Mouse (Mus musculus): Measurements from ENCODE around the gene Spop. TPM values are rescaled to one million over a fixed set of nuclear protein-coding genes. Genes with fewer than 3 reads are reported as not detected.

The Spop gene
- polyA plus RNA-seq, 1 experiment = 20.4 TPM

GRCm38 (mm10) chr11:95480662-95481061, 66.8 kb downstream of the Spop start:
- H3K4me3 ChIP-seq (replicated peaks) = no peak overlapping the region
- TF ChIP-seq GATA1 (IDR thresholded peaks at IDR 0.05; ENCODE audit: borderline replicate concordance, low read length) (no peak), FLI1 (IDR thresholded peaks at IDR 0.05; ENCODE audit: low read length) (no peak)
- peaks cover 16% of the 10 kb centered on the region for H3K4me1 ChIP-seq
- H3K9me3 ChIP-seq = no peaks in the 10 kb centered on the region
- no peaks in the 10 kb centered on the region for H3K27me3 ChIP-seq (replicated peaks)
- H3K36me3 ChIP-seq (replicated peaks; ENCODE audit: low read length) = peaks cover 91% of the 10 kb centered on the region

- Histone ChIP-seq H3K36me3 (replicated peaks; ENCODE audit: low read length) (peaks cover 98% of the 10 kb centered on the region), H3K27me3 (replicated peaks) (no peaks in the 10 kb centered on the region), H3K4me3 (replicated peaks) (no peak overlapping the region), H3K4me1 (no peaks in the 10 kb centered on the region), H3K9me3 (no peaks in the 10 kb centered on the region)
- TF ChIP-seq GATA1 (IDR thresholded peaks at IDR 0.05; ENCODE audit: borderline replicate concordance, low read length) (no peak), FLI1 (IDR thresholded peaks at IDR 0.05; ENCODE audit: low read length) (no peak)
Observed at GRCm38 (mm10) chr11:95485634-95486033, 71.8 kb downstream of the Spop start.

- H3K27me3 ChIP-seq (replicated peaks) = no peaks in the 10 kb centered on the region
- TF ChIP-seq GATA1 (IDR thresholded peaks at IDR 0.05; ENCODE audit: borderline replicate concordance, low read length) (no peak), FLI1 (IDR thresholded peaks at IDR 0.05; ENCODE audit: low read length) (no peak)
- H3K9me3 ChIP-seq = no peaks in the 10 kb centered on the region
- H3K36me3 ChIP-seq (replicated peaks; ENCODE audit: low read length) = peaks cover 99% of the 10 kb centered on the region
- H3K4me3 ChIP-seq (replicated peaks) = no peak overlapping the region
- H3K4me1 ChIP-seq = no peaks in the 10 kb centered on the region
Observed at GRCm38 (mm10) chr11:95487237-95487636, 73.4 kb downstream of the Spop start.

GRCm38 (mm10) chr11:95490104-95490503, 76.2 kb downstream of the Spop start:
- Histone ChIP-seq H3K27me3 (replicated peaks) (no peaks in the 10 kb centered on the region), H3K4me1 (no peaks in the 10 kb centered on the region), H3K9me3 (no peaks in the 10 kb centered on the region), H3K4me3 (replicated peaks) (no peak overlapping the region), H3K36me3 (replicated peaks; ENCODE audit: low read length) (peaks cover 99% of the 10 kb centered on the region)
- TF ChIP-seq GATA1 (IDR thresholded peaks at IDR 0.05; ENCODE audit: borderline replicate concordance, low read length) = no peak

GRCm38 (mm10) chr11:95492256-95492655, 78.4 kb downstream of the Spop start:
- Histone ChIP-seq H3K36me3 (replicated peaks; ENCODE audit: low read length) (peaks cover 97% of the 10 kb centered on the region), H3K4me1 (no peaks in the 10 kb centered on the region), H3K4me3 (replicated peaks) (no peak overlapping the region), H3K9me3 (no peaks in the 10 kb centered on the region), H3K27me3 (replicated peaks) (no peaks in the 10 kb centered on the region)
- TF ChIP-seq FLI1 (IDR thresholded peaks at IDR 0.05; ENCODE audit: low read length) (no peak), GATA1 (IDR thresholded peaks at IDR 0.05; ENCODE audit: borderline replicate concordance, low read length) (no peak)

GRCm38 (mm10) chr11:95493010-95493409, 79.1 kb downstream of the Spop start:
- Histone ChIP-seq H3K27me3 (replicated peaks) (no peaks in the 10 kb centered on the region), H3K4me3 (replicated peaks) (no peak overlapping the region), H3K4me1 (no peaks in the 10 kb centered on the region), H3K36me3 (replicated peaks; ENCODE audit: low read length) (peaks cover 97% of the 10 kb centered on the region), H3K9me3 (no peaks in the 10 kb centered on the region)
- TF ChIP-seq GATA1 (IDR thresholded peaks at IDR 0.05; ENCODE audit: borderline replicate concordance, low read length) (no peak), FLI1 (IDR thresholded peaks at IDR 0.05; ENCODE audit: low read length) (no peak)

GRCm38 (mm10) chr11:95493950-95494349, 80.1 kb downstream of the Spop start:
- Histone ChIP-seq H3K9me3 (no peaks in the 10 kb centered on the region), H3K36me3 (replicated peaks; ENCODE audit: low read length) (peaks cover 91% of the 10 kb centered on the region), H3K27me3 (replicated peaks) (no peaks in the 10 kb centered on the region), H3K4me1 (no peaks in the 10 kb centered on the region), H3K4me3 (replicated peaks) (no peak overlapping the region)
- TF ChIP-seq FLI1 (IDR thresholded peaks at IDR 0.05; ENCODE audit: low read length) (no peak), GATA1 (IDR thresholded peaks at IDR 0.05; ENCODE audit: borderline replicate concordance, low read length) (no peak)

- peaks cover 87% of the 10 kb centered on the region for H3K36me3 ChIP-seq (replicated peaks; ENCODE audit: low read length)
- TF ChIP-seq GATA1 (IDR thresholded peaks at IDR 0.05; ENCODE audit: borderline replicate concordance, low read length) = no peak
- TF ChIP-seq FLI1 (IDR thresholded peaks at IDR 0.05; ENCODE audit: low read length) = no peak
- H3K9me3 ChIP-seq = no peaks in the 10 kb centered on the region
- H3K4me3 ChIP-seq (replicated peaks) = no peak overlapping the region
- no peaks in the 10 kb centered on the region for H3K4me1 ChIP-seq
- H3K27me3 ChIP-seq (replicated peaks) = no peaks in the 10 kb centered on the region
Observed at GRCm38 (mm10) chr11:95494374-95494773, 80.5 kb downstream of the Spop start.

GRCm38 (mm10) chr11:95495883-95496282, 82.0 kb downstream of the Spop start:
- peaks cover 72% of the 10 kb centered on the region for H3K36me3 ChIP-seq (replicated peaks; ENCODE audit: low read length)
- H3K9me3 ChIP-seq = no peaks in the 10 kb centered on the region
- peaks cover 1% of the 10 kb centered on the region for H3K27me3 ChIP-seq (replicated peaks)
- no peak for TF ChIP-seq GATA1 (IDR thresholded peaks at IDR 0.05; ENCODE audit: borderline replicate concordance, low read length)
- TF ChIP-seq FLI1 (IDR thresholded peaks at IDR 0.05; ENCODE audit: low read length) = no peak
- peaks cover 6% of the 10 kb centered on the region for H3K4me1 ChIP-seq
- no peak overlapping the region for H3K4me3 ChIP-seq (replicated peaks)

GRCm38 (mm10) chr11:95497921-95498320, 84.0 kb downstream of the Spop start:
- Histone ChIP-seq H3K27me3 (replicated peaks) (peaks cover 16% of the 10 kb centered on the region), H3K4me1 (peaks cover 8% of the 10 kb centered on the region), H3K9me3 (no peaks in the 10 kb centered on the region), H3K4me3 (replicated peaks) (no peak overlapping the region), H3K36me3 (replicated peaks; ENCODE audit: low read length) (peaks cover 51% of the 10 kb centered on the region)
- TF ChIP-seq GATA1 (IDR thresholded peaks at IDR 0.05; ENCODE audit: borderline replicate concordance, low read length) (no peak), FLI1 (IDR thresholded peaks at IDR 0.05; ENCODE audit: low read length) (no peak)

GRCm38 (mm10) chr11:95500412-95500811, 86.5 kb downstream of the Spop start:
- H3K4me1 ChIP-seq = peaks cover 22% of the 10 kb centered on the region
- H3K4me3 ChIP-seq (replicated peaks) = no peak overlapping the region
- H3K36me3 ChIP-seq (replicated peaks; ENCODE audit: low read length) = peaks cover 26% of the 10 kb centered on the region
- TF ChIP-seq FLI1 (IDR thresholded peaks at IDR 0.05; ENCODE audit: low read length) (no peak), GATA1 (IDR thresholded peaks at IDR 0.05; ENCODE audit: borderline replicate concordance, low read length) (no peak)
- H3K27me3 ChIP-seq (replicated peaks) = peaks cover 26% of the 10 kb centered on the region
- no peaks in the 10 kb centered on the region for H3K9me3 ChIP-seq

All from megakaryocyte, embryonic 14.5 days (primary cell).